Mouse (Mus musculus) kidney, adult 11 months (tissue): ENCODE measurements around the gene Msi2.

Source experiments
- DNase-seq: peaks from one replicate; pipeline ENCODE4 v3.0.0; 2022

Msi2 gene

DNA sequence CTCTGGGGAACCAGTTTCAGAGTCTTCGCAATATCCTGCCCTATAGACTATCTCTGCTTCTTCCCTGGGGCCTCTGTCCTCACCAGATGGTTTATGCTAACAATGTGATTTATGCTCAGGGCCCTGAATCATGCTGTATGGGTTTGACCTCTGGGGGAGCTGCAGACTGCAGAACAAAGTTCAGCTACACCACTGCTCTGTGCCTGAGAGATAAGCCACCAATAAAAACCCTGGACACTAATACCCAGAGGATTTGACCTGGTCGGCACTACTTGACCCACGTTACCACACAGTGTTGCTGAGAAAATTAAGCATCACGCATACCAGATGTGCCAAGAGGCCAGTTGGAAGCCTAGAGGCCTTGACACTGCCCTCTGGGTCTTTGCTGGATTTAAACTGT is 420.8 kb downstream of the Msi2 start:
- DNase-seq, result peak; percentile 59

GRCm38 (mm10) chr11:88295298-88295697 is 423.0 kb downstream of the Msi2 start:
- peak; percentile 66 for DNase-seq

- no peak for DNase-seq
These were observed 424.0 kb downstream of the Msi2 start for GRCm38 (mm10) chr11:88294394-88294710.

DNA sequence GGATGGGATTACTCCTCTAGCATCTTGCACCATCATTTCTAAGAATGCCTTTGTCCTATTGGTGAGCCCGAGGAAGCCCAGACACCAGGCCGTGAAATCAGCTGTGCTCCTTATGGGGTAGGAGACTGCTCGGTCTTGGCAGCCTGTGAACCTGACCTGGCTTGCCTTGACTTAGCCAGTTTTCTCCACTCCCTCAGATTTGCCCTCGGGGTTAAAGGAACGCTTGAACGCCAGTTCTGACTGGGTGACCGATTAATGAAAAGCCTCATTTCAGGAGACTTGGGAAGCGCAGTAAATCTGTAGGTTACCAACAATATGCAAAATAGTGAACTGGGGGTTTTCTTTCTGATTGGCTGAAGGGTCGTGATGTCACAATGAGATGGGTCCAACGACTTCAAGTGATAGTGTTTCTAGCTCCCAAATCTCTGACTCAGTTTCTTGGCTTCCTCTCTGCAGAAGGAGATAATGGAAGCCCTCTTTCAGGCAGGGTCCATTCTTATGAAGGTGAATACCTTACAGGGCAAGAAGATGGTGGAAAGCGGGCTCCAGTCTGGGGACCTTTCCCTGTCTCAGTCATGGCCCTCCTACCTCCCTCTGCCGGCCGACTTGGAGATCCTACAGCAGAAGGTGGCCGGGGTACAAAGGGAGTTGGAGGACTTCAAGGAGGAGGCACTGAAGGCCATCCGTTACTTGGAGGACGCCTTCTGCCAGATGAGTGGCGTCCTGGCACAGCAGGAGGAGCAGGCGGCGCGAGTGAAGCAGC is 424.5 kb downstream of the Msi2 start, which contains the start of gene Ccdc182:
Ccdc182 (plus strand) TSS at position 428 of the 763 bp plus-strand sequence.
- peak; percentile 67 for DNase-seq

DNA sequence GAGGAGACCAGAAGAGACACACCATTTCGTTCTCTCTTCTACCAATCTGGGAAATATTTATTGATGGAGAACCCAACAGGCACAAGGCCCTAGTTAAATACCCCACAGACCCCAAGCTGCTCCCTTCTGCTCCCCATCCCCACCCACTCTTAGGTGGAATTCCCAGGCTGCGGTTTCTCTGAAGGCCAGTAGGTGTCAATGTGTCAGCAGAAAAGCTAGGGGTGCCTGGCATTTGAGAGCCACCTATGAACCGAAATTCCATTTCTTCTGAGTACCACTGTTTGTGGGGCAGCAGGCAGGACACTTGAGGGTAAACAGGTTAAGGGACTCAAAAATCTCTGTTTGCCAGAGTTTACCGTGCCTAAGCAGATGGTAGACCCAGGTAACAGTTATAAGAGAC is 426.6 kb downstream of the Msi2 start:
- no peak for DNase-seq

DNA sequence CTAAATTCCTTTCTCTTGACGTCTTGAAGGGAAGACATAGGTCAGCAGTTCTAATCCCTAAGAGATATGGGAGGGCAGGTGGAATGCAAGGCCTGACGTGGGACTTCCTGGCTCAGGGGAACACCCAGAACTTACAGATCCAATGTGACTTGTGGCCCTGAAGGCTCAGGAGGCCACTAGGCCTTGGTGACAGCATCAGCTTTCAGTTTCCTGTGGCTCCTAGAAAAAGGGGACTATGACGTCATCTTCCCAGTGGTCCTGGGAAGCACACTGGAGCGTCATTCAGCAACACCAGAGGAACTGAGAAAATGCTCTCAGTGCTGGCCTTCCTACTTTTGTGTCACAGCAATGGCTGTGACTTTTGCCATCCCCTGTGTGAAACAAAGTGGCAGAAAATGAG is 427.1 kb downstream of the Msi2 start:
- DNase-seq, result no peak
